Mouse (Mus musculus): ENCODE measurements around the gene Dcaf12. TPM values are rescaled to one million over a fixed set of nuclear protein-coding genes. Genes with fewer than 3 reads are reported as not detected.

Dcaf12 gene
- total and polyA plus RNA-seq, 2 experiments from 2014 or later, result 29.0 to 35.9 TPM

GRCm38 (mm10) chr4:41346011-41346410 lies 31.3 kb upstream of the Dcaf12 start:
- H3K4me2 ChIP-seq (ENCODE audit: low read depth, low read length), result no peak overlapping the region
- no peaks in the 10 kb centered on the region for H3K27me3 ChIP-seq (ENCODE audit: control insufficient read depth, insufficient read depth, low read length)
- WGBS, result 55% methylated on average over 2 of the region's 2 CpGs
- H3K4me1 ChIP-seq (ENCODE audit: control insufficient read depth, insufficient read depth), result peaks cover 10% of the 10 kb centered on the region; the same call in 1 of the 2 replicates
- H3K9ac ChIP-seq (replicated peaks; ENCODE audit: low read depth, low read length), result no peak overlapping the region
- H3K36me3 ChIP-seq (replicated peaks; ENCODE audit: control insufficient read depth, insufficient read depth, low read length), result no peaks in the 10 kb centered on the region
- H3K9me3 ChIP-seq (replicated peaks; ENCODE audit: control insufficient read depth, low read length), result no peaks in the 10 kb centered on the region
- no peak for TF ChIP-seq CTCF (IDR thresholded peaks at IDR 0.05; ENCODE audit: low read depth)
- no peak for TF ChIP-seq EP300 (IDR thresholded peaks at IDR 0.05; ENCODE audit: low read depth)
- H3K4me3 ChIP-seq (ENCODE audit: low read depth, low read length), result no peak overlapping the region
- DNase-seq (ENCODE audit: low spot score) (no peak), ATAC-seq (ENCODE audit: insufficient read depth, low read depth) (no peak)
- no peak overlapping the region for H3K27ac ChIP-seq (ENCODE audit: low read depth)

GRCm38 (mm10) chr4:41340912-41341550 lies 26.3 kb upstream of the Dcaf12 start:
- Histone ChIP-seq H3K27ac (ENCODE audit: low read depth) (no peak overlapping the region), H3K9me3 (replicated peaks; ENCODE audit: control insufficient read depth, low read length) (no peaks in the 10 kb centered on the region), H3K9ac (replicated peaks; ENCODE audit: low read depth, low read length) (no peak overlapping the region), H3K4me1 (ENCODE audit: control insufficient read depth, insufficient read depth) (no peaks in the 10 kb centered on the region), H3K4me2 (ENCODE audit: low read depth, low read length) (no peak overlapping the region), H3K27me3 (ENCODE audit: control insufficient read depth, insufficient read depth, low read length) (no peaks in the 10 kb centered on the region), H3K4me3 (ENCODE audit: low read depth, low read length) (no peak overlapping the region), H3K36me3 (replicated peaks; ENCODE audit: control insufficient read depth, insufficient read depth, low read length) (no peaks in the 10 kb centered on the region)
- TF ChIP-seq CTCF (IDR thresholded peaks at IDR 0.05; ENCODE audit: low read depth) (no peak), EP300 (IDR thresholded peaks at IDR 0.05; ENCODE audit: low read depth) (no peak)
- no peak for ATAC-seq (ENCODE audit: insufficient read depth, low read depth)
- 76% methylated on average over 11 of the region's 11 CpGs for WGBS
- no peak for DNase-seq (ENCODE audit: low spot score)

- Histone ChIP-seq H3K36me3 (replicated peaks; ENCODE audit: control insufficient read depth, insufficient read depth, low read length) (no peaks in the 10 kb centered on the region), H3K4me1 (ENCODE audit: control insufficient read depth, insufficient read depth) (no peaks in the 10 kb centered on the region), H3K27me3 (ENCODE audit: control insufficient read depth, insufficient read depth, low read length) (no peaks in the 10 kb centered on the region), H3K9ac (replicated peaks; ENCODE audit: low read depth, low read length) (no peak overlapping the region), H3K4me3 (ENCODE audit: low read depth, low read length) (no peak overlapping the region), H3K9me3 (replicated peaks; ENCODE audit: control insufficient read depth, low read length) (no peaks in the 10 kb centered on the region), H3K27ac (ENCODE audit: low read depth) (no peak overlapping the region), H3K4me2 (ENCODE audit: low read depth, low read length) (no peak overlapping the region)
- TF ChIP-seq EP300 (IDR thresholded peaks at IDR 0.05; ENCODE audit: low read depth) (no peak), CTCF (IDR thresholded peaks at IDR 0.05; ENCODE audit: low read depth) (no peak)
- ATAC-seq (ENCODE audit: insufficient read depth, low read depth) (no peak), DNase-seq (ENCODE audit: low spot score) (no peak)
These were observed 21.9 kb upstream of the Dcaf12 start for GRCm38 (mm10) chr4:41336546-41336945.

GRCm38 (mm10) chr4:41331698-41332421 lies 17.2 kb upstream of the Dcaf12 start:
- H3K4me2 ChIP-seq (ENCODE audit: low read depth, low read length), result no peak overlapping the region
- no peak for TF ChIP-seq CTCF (IDR thresholded peaks at IDR 0.05; ENCODE audit: low read depth)
- TF ChIP-seq EP300 (IDR thresholded peaks at IDR 0.05; ENCODE audit: low read depth), result no peak
- no peaks in the 10 kb centered on the region for H3K4me1 ChIP-seq (ENCODE audit: control insufficient read depth, insufficient read depth)
- no peaks in the 10 kb centered on the region for H3K36me3 ChIP-seq (replicated peaks; ENCODE audit: control insufficient read depth, insufficient read depth, low read length)
- ATAC-seq (ENCODE audit: insufficient read depth, low read depth) (no peak), DNase-seq (ENCODE audit: low spot score) (no peak)
- no peaks in the 10 kb centered on the region for H3K9me3 ChIP-seq (replicated peaks; ENCODE audit: control insufficient read depth, low read length)
- H3K27me3 ChIP-seq (ENCODE audit: control insufficient read depth, insufficient read depth, low read length), result no peaks in the 10 kb centered on the region
- H3K4me3 ChIP-seq (ENCODE audit: low read depth, low read length), result no peak overlapping the region
- H3K27ac ChIP-seq (ENCODE audit: low read depth), result no peak overlapping the region
- WGBS, result 83% methylated on average over 9 of the region's 9 CpGs
- H3K9ac ChIP-seq (replicated peaks; ENCODE audit: low read depth, low read length), result no peak overlapping the region

- WGBS, result 60% methylated on average over 3 of the region's 3 CpGs
- Histone ChIP-seq H3K4me2 (ENCODE audit: low read depth, low read length) (no peak overlapping the region), H3K36me3 (replicated peaks; ENCODE audit: control insufficient read depth, insufficient read depth, low read length) (no peaks in the 10 kb centered on the region), H3K9me3 (replicated peaks; ENCODE audit: control insufficient read depth, low read length) (no peaks in the 10 kb centered on the region), H3K27me3 (ENCODE audit: control insufficient read depth, insufficient read depth, low read length) (no peaks in the 10 kb centered on the region), H3K4me1 (ENCODE audit: control insufficient read depth, insufficient read depth) (no peaks in the 10 kb centered on the region), H3K9ac (replicated peaks; ENCODE audit: low read depth, low read length) (no peak overlapping the region), H3K4me3 (ENCODE audit: low read depth, low read length) (no peak overlapping the region), H3K27ac (ENCODE audit: low read depth) (no peak overlapping the region)
- DNase-seq (ENCODE audit: low spot score) (no peak), ATAC-seq (ENCODE audit: insufficient read depth, low read depth) (no peak)
- TF ChIP-seq CTCF (IDR thresholded peaks at IDR 0.05; ENCODE audit: low read depth), result no peak
- TF ChIP-seq EP300 (IDR thresholded peaks at IDR 0.05; ENCODE audit: low read depth), result no peak
These were observed 16.4 kb upstream of the Dcaf12 start for GRCm38 (mm10) chr4:41331085-41331484.
